Mouse (Mus musculus) liver, embryonic 15.5 days (tissue): ENCODE results near the gene Tnfaip8l1. TPM values are rescaled to one million over a fixed set of nuclear protein-coding genes. Genes with fewer than 3 reads are reported as not detected.
A peak's percentile ranks its signal among the peaks of the same experiment; 100 is the strongest.

Experiments
- ATAC-seq: fragments of 200-750 bp; cut with Nextera tagmentation; 2 replicates; pipeline ENCODE4 v1.8.0; 2017; ENCODE audit warnings: moderate number of reproducible peaks, mild to moderate bottlenecking, moderate library complexity; ENCODE audit not compliant: insufficient read depth
- H3K27ac ChIP-seq: fragments of 300-500 bp; sonication (generic); replicated peaks from 2 replicates; pipeline ENCODE4 v1.5.1; 2015; ENCODE audit warnings: mild to moderate bottlenecking, inconsistent platforms
- H3K27me3 ChIP-seq: fragments of 300-500 bp; sonication (generic); 2 replicates; pipeline ENCODE4 v1.6.1; 2015; ENCODE audit warnings: mild to moderate bottlenecking, inconsistent platforms
- H3K36me3 ChIP-seq: fragments of 300-500 bp; sonication (generic); replicated peaks from 2 replicates; pipeline ENCODE4 v1.6.1; 2015; ENCODE audit warnings: moderate library complexity, mild to moderate bottlenecking, inconsistent platforms
- H3K4me1 ChIP-seq: fragments of 300-500 bp; sonication (generic); replicated peaks from 2 replicates; pipeline ENCODE4 v1.6.1; 2015; ENCODE audit warnings: inconsistent platforms
- H3K4me2 ChIP-seq: fragments of 300-500 bp; sonication (generic); 2 replicates; pipeline ENCODE4 v1.6.1; 2015; ENCODE audit warnings: moderate library complexity, mild to moderate bottlenecking, inconsistent platforms
- H3K4me3 ChIP-seq: fragments of 300-500 bp; sonication (generic); replicated peaks from 2 replicates; pipeline ENCODE4 v1.5.1; 2015; ENCODE audit warnings: mild to moderate bottlenecking, inconsistent platforms
- H3K9ac ChIP-seq: fragments of 300-500 bp; sonication (generic); 2 replicates; pipeline ENCODE4 v1.6.1; 2015; ENCODE audit warnings: moderate library complexity, mild to moderate bottlenecking, inconsistent platforms
- H3K9me3 ChIP-seq: fragments of 300-500 bp; sonication (generic); replicated peaks from 2 replicates; pipeline ENCODE4 v1.6.1; 2016; ENCODE audit warnings: inconsistent platforms
- WGBS: fragments of 180-500 bp; shearing (Covaris S2); methylation state at CpG from one replicate; pipeline ENCODE4 v1.1.7; 2015; ENCODE audit warnings: mixed read lengths; ENCODE audit not compliant: insufficient replicate concordance; 5-methylcytosine and 5-hydroxymethylcytosine counted together
- polyA plus RNA-seq: library from polyadenylated mRNA; unstranded; fragments of >200 nt; fragmentation: Nextera tagmentation; extraction: Ambion mirVana; gene quantifications from 2 replicates; pipeline ENCODE4 v1.2.1, GENCODE M21; 2015

The Tnfaip8l1 gene
- 2.7 and 3.1 TPM in 2 replicates for polyA plus RNA-seq

GRCm38 (mm10) chr17:56162231-56162774 lies at the start of gene Tnfaip8l1:
Gene Tnfaip8l1, plus strand, starts transcription at chr17:56162477.
- H3K36me3 ChIP-seq, result no peaks in the 10 kb centered on the region
- H3K9me3 ChIP-seq, result no peaks in the 10 kb centered on the region
- H3K27me3 ChIP-seq, result peaks cover 27% of the 10 kb centered on the region
- no peak within 1 kb of the TSS for H3K27ac ChIP-seq
- peak within 1 kb of the TSS; percentile 45 for H3K4me3 ChIP-seq
- peaks cover 29% of the 10 kb centered on the region for H3K4me1 ChIP-seq
- 2% methylated on average over 30 of the region's 30 CpGs for WGBS
- peak within 1 kb of the TSS; percentile 46 for H3K9ac ChIP-seq
- ATAC-seq, result peak; percentile 95
- peak within 1 kb of the TSS; percentile 82 for H3K4me2 ChIP-seq

GRCm38 (mm10) chr17:56112743-56113142 lies 49.5 kb upstream of the Tnfaip8l1 start:
- Histone ChIP-seq H3K9ac (no peak overlapping the region), H3K4me2 (no peak overlapping the region), H3K27ac (no peak overlapping the region), H3K9me3 (no peaks in the 10 kb centered on the region), H3K27me3 (peaks cover 15% of the 10 kb centered on the region), H3K4me1 (peaks cover 18% of the 10 kb centered on the region), H3K4me3 (no peak overlapping the region), H3K36me3 (no peaks in the 10 kb centered on the region)
- no peak for ATAC-seq
- 62% methylated on average over 3 of the region's 3 CpGs for whole genome bisulfite sequencing

GRCm38 (mm10) chr17:56116193-56116592 lies 46.1 kb upstream of the Tnfaip8l1 start:
- no peak overlapping the region for H3K4me3 ChIP-seq
- H3K9ac ChIP-seq, result no peak overlapping the region
- no peaks in the 10 kb centered on the region for H3K36me3 ChIP-seq
- H3K27me3 ChIP-seq, result peaks cover 47% of the 10 kb centered on the region
- H3K9me3 ChIP-seq, result no peaks in the 10 kb centered on the region
- 52% methylated on average over 10 of the region's 10 CpGs for WGBS
- H3K4me1 ChIP-seq, result peaks cover 31% of the 10 kb centered on the region
- H3K4me2 ChIP-seq, result no peak overlapping the region
- ATAC-seq, result no peak
- H3K27ac ChIP-seq, result no peak overlapping the region

GRCm38 (mm10) chr17:56117251-56117710 lies 45.0 kb upstream of the Tnfaip8l1 start, which contains the start of gene Plin5:
Gene Plin5, minus strand, starts transcription at chr17:56117596.
- Histone ChIP-seq H3K27me3 (peaks cover 58% of the 10 kb centered on the region), H3K36me3 (no peaks in the 10 kb centered on the region), H3K9ac (0 out of 2 replicates have a peak within 1 kb of the TSS, but pooled peaks have one; percentile 15), H3K4me1 (peaks cover 29% of the 10 kb centered on the region), H3K9me3 (no peaks in the 10 kb centered on the region), H3K4me3 (peak within 1 kb of the TSS; percentile 37), H3K4me2 (peak within 1 kb of the TSS; percentile 65), H3K27ac (no peak within 1 kb of the TSS)
- 4% methylated on average over 27 of the region's 27 CpGs for WGBS
- peak; percentile 49 for ATAC-seq

GRCm38 (mm10) chr17:56119431-56119830 lies 42.8 kb upstream of the Tnfaip8l1 start:
- H3K4me1 ChIP-seq, result peaks cover 28% of the 10 kb centered on the region
- H3K9me3 ChIP-seq, result peaks cover 5% of the 10 kb centered on the region; the same call in 1 of the 2 replicates
- H3K9ac ChIP-seq, result no peak overlapping the region
- H3K4me3 ChIP-seq, result peak overlapping the region; percentile 29; the same call in 1 of the 2 replicates
- H3K27me3 ChIP-seq, result peaks cover 79% of the 10 kb centered on the region
- H3K36me3 ChIP-seq, result no peaks in the 10 kb centered on the region
- no peak for ATAC-seq
- WGBS, result 29% methylated on average over 12 of the region's 12 CpGs
- H3K27ac ChIP-seq, result no peak overlapping the region
- H3K4me2 ChIP-seq, result peak overlapping the region; percentile 46

GRCm38 (mm10) chr17:56119981-56120880 lies 42.0 kb upstream of the Tnfaip8l1 start:
- Histone ChIP-seq H3K9ac (no peak overlapping the region), H3K36me3 (no peaks in the 10 kb centered on the region), H3K27me3 (peaks cover 82% of the 10 kb centered on the region), H3K4me2 (peak overlapping the region; percentile 46), H3K9me3 (peaks cover 5% of the 10 kb centered on the region; the same call in 1 of the 2 replicates), H3K4me1 (peaks cover 31% of the 10 kb centered on the region), H3K4me3 (peak overlapping the region; percentile 29), H3K27ac (no peak overlapping the region)
- ATAC-seq, result no peak
- 7% methylated on average over 66 of the region's 66 CpGs for WGBS

GRCm38 (mm10) chr17:56121826-56122225 lies 40.5 kb upstream of the Tnfaip8l1 start, which contains the start of gene Lrg1:
Gene Lrg1, minus strand, starts transcription at chr17:56122001.
- Histone ChIP-seq H3K9ac (no peak within 1 kb of the TSS), H3K27ac (no peak within 1 kb of the TSS), H3K9me3 (peaks cover 5% of the 10 kb centered on the region; the same call in 1 of the 2 replicates), H3K36me3 (no peaks in the 10 kb centered on the region), H3K27me3 (peaks cover 75% of the 10 kb centered on the region), H3K4me3 (peak within 1 kb of the TSS; percentile 29; the same call in 1 of the 2 replicates), H3K4me1 (peaks cover 31% of the 10 kb centered on the region), H3K4me2 (0 out of 2 replicates have a peak within 1 kb of the TSS, but pooled peaks have one; percentile 46)
- WGBS, result 31% methylated on average over 2 of the region's 2 CpGs
- ATAC-seq, result no peak

GRCm38 (mm10) chr17:56123161-56123560 lies 39.1 kb upstream of the Tnfaip8l1 start:
- 75% methylated on average over 12 of the region's 12 CpGs for WGBS
- Histone ChIP-seq H3K4me2 (no peak overlapping the region), H3K4me3 (no peak overlapping the region), H3K27me3 (peaks cover 65% of the 10 kb centered on the region), H3K9ac (no peak overlapping the region), H3K9me3 (peaks cover 5% of the 10 kb centered on the region; the same call in 1 of the 2 replicates), H3K4me1 (peaks cover 24% of the 10 kb centered on the region; the same call in 1 of the 2 replicates), H3K36me3 (no peaks in the 10 kb centered on the region), H3K27ac (no peak overlapping the region)
- no peak for ATAC-seq

GRCm38 (mm10) chr17:56123681-56124340 lies 38.5 kb upstream of the Tnfaip8l1 start:
- ATAC-seq, result no peak
- 58% methylated on average over 59 of the region's 59 CpGs for WGBS
- Histone ChIP-seq H3K27ac (no peak overlapping the region), H3K36me3 (no peaks in the 10 kb centered on the region), H3K4me1 (peaks cover 24% of the 10 kb centered on the region; the same call in 1 of the 2 replicates), H3K4me2 (peak overlapping the region; percentile 61), H3K9me3 (peaks cover 5% of the 10 kb centered on the region; the same call in 1 of the 2 replicates), H3K4me3 (peak overlapping the region; percentile 36), H3K9ac (no peak overlapping the region), H3K27me3 (peaks cover 59% of the 10 kb centered on the region)

GRCm38 (mm10) chr17:56124377-56125275 lies 37.7 kb upstream of the Tnfaip8l1 start:
- WGBS, result 40% methylated on average over 59 of the region's 59 CpGs
- Histone ChIP-seq H3K4me1 (peaks cover 20% of the 10 kb centered on the region; the same call in 1 of the 2 replicates), H3K27ac (no peak overlapping the region), H3K4me3 (peak overlapping the region; percentile 36), H3K9me3 (peaks cover 5% of the 10 kb centered on the region; the same call in 1 of the 2 replicates), H3K9ac (no peak overlapping the region), H3K27me3 (peaks cover 51% of the 10 kb centered on the region), H3K4me2 (peak overlapping the region; percentile 61), H3K36me3 (no peaks in the 10 kb centered on the region)
- ATAC-seq, result no peak
